Mouse (Mus musculus): ENCODE measurements around the gene CN725425.

Gene CN725425

GRCm38 (mm10) chr15:91199256-91199905 lies at the start of gene CN725425:
Gene CN725425, plus strand, starts transcription at chr15:91199494.
- DNase-seq (ENCODE audit: low spot score in 2 of 2), result no peak

- peak in 1 of 2 experiments; percentile 24 for DNase-seq (ENCODE audit: low spot score in 2 of 2)
Observed at GRCm38 (mm10) chr15:91152592-91152991, 46.7 kb upstream of the CN725425 start.

GRCm38 (mm10) chr15:91153311-91153710 lies 46.0 kb upstream of the CN725425 start:
- no peak for DNase-seq (ENCODE audit: low spot score in 2 of 2)

- no peak for DNase-seq (ENCODE audit: low spot score in 2 of 2)
Observed at GRCm38 (mm10) chr15:91161153-91161552, 38.1 kb upstream of the CN725425 start.

GRCm38 (mm10) chr15:91163454-91163853 lies 35.8 kb upstream of the CN725425 start:
- DNase-seq (ENCODE audit: low spot score in 2 of 2), result no peak

- peak in 1 of 2 experiments; percentile 24 for DNase-seq (ENCODE audit: low spot score in 2 of 2)
Observed at GRCm38 (mm10) chr15:91165021-91165420, 34.3 kb upstream of the CN725425 start.

- DNase-seq (ENCODE audit: low spot score in 2 of 2), result no peak
Observed at GRCm38 (mm10) chr15:91167850-91168562, 31.3 kb upstream of the CN725425 start.

- DNase-seq (ENCODE audit: low spot score in 2 of 2), result no peak
Observed at GRCm38 (mm10) chr15:91170602-91171328, 28.5 kb upstream of the CN725425 start.

GRCm38 (mm10) chr15:91171332-91171731 lies 28.0 kb upstream of the CN725425 start:
- no peak for DNase-seq (ENCODE audit: low spot score in 2 of 2)

- no peak for DNase-seq (ENCODE audit: low spot score in 2 of 2)
Observed at GRCm38 (mm10) chr15:91172193-91172592, 27.1 kb upstream of the CN725425 start.

GRCm38 (mm10) chr15:91178656-91179314 lies 20.5 kb upstream of the CN725425 start:
- DNase-seq (ENCODE audit: low spot score in 2 of 2), result no peak

- no peak for DNase-seq (ENCODE audit: low spot score in 2 of 2)
Observed at GRCm38 (mm10) chr15:91179911-91180622, 19.2 kb upstream of the CN725425 start.

- no peak for DNase-seq (ENCODE audit: low spot score in 2 of 2)
Observed at GRCm38 (mm10) chr15:91186358-91186757, 12.9 kb upstream of the CN725425 start.

- no peak for DNase-seq (ENCODE audit: low spot score in 2 of 2)
Observed at GRCm38 (mm10) chr15:91190026-91190425, 9.3 kb upstream of the CN725425 start.

GRCm38 (mm10) chr15:91190519-91191207 lies 8.6 kb upstream of the CN725425 start:
- DNase-seq (ENCODE audit: low spot score in 2 of 2), result no peak

- DNase-seq (ENCODE audit: low spot score in 2 of 2), result peak; percentile 65 to 75
Observed at GRCm38 (mm10) chr15:91191412-91192222, 7.7 kb upstream of the CN725425 start, which contains the start of gene Abcd2. Gene Abcd2, minus strand, starts transcription at chr15:91191799.

GRCm38 (mm10) chr15:91192223-91192598 lies 7.1 kb upstream of the CN725425 start:
- DNase-seq (ENCODE audit: low spot score in 2 of 2), result no peak

- DNase-seq (ENCODE audit: low spot score in 2 of 2), result no peak
Observed at GRCm38 (mm10) chr15:91200833-91201232, 1.5 kb downstream of the CN725425 start.

GRCm38 (mm10) chr15:91202486-91202885 lies 3.2 kb downstream of the CN725425 start:
- DNase-seq (ENCODE audit: low spot score in 2 of 2), result no peak

- no peak for DNase-seq (ENCODE audit: low spot score in 2 of 2)
Observed at GRCm38 (mm10) chr15:91203521-91203920, 4.2 kb downstream of the CN725425 start.

Data from frontal cortex, postnatal 14 days (tissue).